In genomic region chr8:86713407-86714188, GRCm38 (mm10) we compare ENCODE assay signal across 8 mouse cellular contexts. TPM values are rescaled to one million over a fixed set of nuclear protein-coding genes. Genes with fewer than 3 reads are reported as not detected.
DNase-seq lines count a peak whose midpoint lies in the region; ATAC-seq and TF ChIP-seq lines count a peak whose summit lies in the region.

No protein-coding gene starts in this region.

- H3K4me2 ChIP-seq in kidney, postnatal 0 days (ENCODE audit: low read length), result no peak overlapping the region

- no peaks in the 10 kb centered on the region for H3K27me3 ChIP-seq in kidney, postnatal 0 days (ENCODE audit: insufficient read depth, low read length)

- intact Hi-C loops in heart, postnatal 36 days (cut with DNase I), result no loop called here

- H3K27ac ChIP-seq in kidney, postnatal 0 days, result no peak overlapping the region

- H3K36me3 ChIP-seq in kidney, postnatal 0 days (ENCODE audit: insufficient read depth, low read length), result peaks cover 8% of the 10 kb centered on the region; the same call in 1 of the 2 replicates

- H3K4me1 ChIP-seq in kidney, postnatal 0 days (replicated peaks; ENCODE audit: insufficient read depth, low read length), result no peaks in the 10 kb centered on the region

- no peak overlapping the region for H3K4me3 ChIP-seq in kidney, postnatal 0 days (replicated peaks; ENCODE audit: low read depth, low read length)

- no peak for TF ChIP-seq CTCF in kidney, postnatal 0 days (IDR thresholded peaks at IDR 0.05; ENCODE audit: low read depth)

- no peak overlapping the region for H3K9ac ChIP-seq in kidney, postnatal 0 days (ENCODE audit: low read depth, low read length)

- WGBS in kidney, postnatal 0 days, result 68% methylated on average over 14 of the region's 14 CpGs

- no peaks in the 10 kb centered on the region for H3K9me3 ChIP-seq in kidney, postnatal 0 days (replicated peaks; ENCODE audit: low read length)

- no peak for ATAC-seq in kidney, postnatal 0 days (replicated peaks; ENCODE audit: low FRiP score, low read depth)
- peak; percentile 65 for ATAC-seq in frontal cortex, adult (ENCODE audit: low TSS enrichment)

- DNase-seq in kidney, postnatal 0 days (ENCODE audit: low spot score), result peak; percentile 40
- no peak for DNase-seq in kidney, postnatal 36 days
- peak; percentile 67 to 83 for DNase-seq in left cerebral cortex, adult 9 months (ENCODE audit: low spot score in 2 of 2)
- DNase-seq in right cerebral cortex, adult 18-20 months, result peak; percentile 89
- no peak for DNase-seq in yolk sac, embryonic 10.5 days (ENCODE audit: low spot score)
- no peak for DNase-seq in B cell, adult 2 months
- DNase-seq in heart, postnatal 36 days, result no peak

RNA-seq across cellular contexts. Expression of gene Gm10638, which starts 31.9 kb away (rescaled TPM):
- 6.5 and 6.9 TPM in 2 replicates for polyA plus RNA-seq in kidney, postnatal 0 days (2015; fragmentation: Nextera tagmentation; extraction: Ambion mirVana)
- 1 to 10 TPM; 3.5 to 3.8 TPM for total RNA-seq in heart, postnatal 36 days (2021)

RNA-seq across cellular contexts. Expression of gene Siah1a, which starts 32.1 kb away (rescaled TPM):
- polyA plus RNA-seq in kidney, postnatal 0 days (2015; fragmentation: Nextera tagmentation; extraction: Ambion mirVana), result 48.0 and 50.1 TPM in 2 replicates
- total RNA-seq in heart, postnatal 36 days (2021), result 10 to 100 TPM; 16.1 to 17.7 TPM

Comparison
In these comparisons a context has a peak if more than half of its experiments do, and no peak if none do; other contexts are left out.
1. DNase-seq: peak in kidney, postnatal 0 days (single experiment), left cerebral cortex, adult 9 months (2 of 2) and right cerebral cortex, adult 18-20 months (single experiment); none in kidney, postnatal 36 days (0 of 2), yolk sac, embryonic 10.5 days (single experiment), B cell, adult 2 months (0 of 2) and heart, postnatal 36 days (0 of 2).